Mouse (Mus musculus) cerebellum, adult 18-20 months (tissue): ENCODE results near the gene Uhrf1.

ENCODE experiments used
- DNase-seq, 2 experiments: peaks; one replicate each; pipeline ENCODE4 v3.0.0; 2021

Gene Uhrf1

DNA sequence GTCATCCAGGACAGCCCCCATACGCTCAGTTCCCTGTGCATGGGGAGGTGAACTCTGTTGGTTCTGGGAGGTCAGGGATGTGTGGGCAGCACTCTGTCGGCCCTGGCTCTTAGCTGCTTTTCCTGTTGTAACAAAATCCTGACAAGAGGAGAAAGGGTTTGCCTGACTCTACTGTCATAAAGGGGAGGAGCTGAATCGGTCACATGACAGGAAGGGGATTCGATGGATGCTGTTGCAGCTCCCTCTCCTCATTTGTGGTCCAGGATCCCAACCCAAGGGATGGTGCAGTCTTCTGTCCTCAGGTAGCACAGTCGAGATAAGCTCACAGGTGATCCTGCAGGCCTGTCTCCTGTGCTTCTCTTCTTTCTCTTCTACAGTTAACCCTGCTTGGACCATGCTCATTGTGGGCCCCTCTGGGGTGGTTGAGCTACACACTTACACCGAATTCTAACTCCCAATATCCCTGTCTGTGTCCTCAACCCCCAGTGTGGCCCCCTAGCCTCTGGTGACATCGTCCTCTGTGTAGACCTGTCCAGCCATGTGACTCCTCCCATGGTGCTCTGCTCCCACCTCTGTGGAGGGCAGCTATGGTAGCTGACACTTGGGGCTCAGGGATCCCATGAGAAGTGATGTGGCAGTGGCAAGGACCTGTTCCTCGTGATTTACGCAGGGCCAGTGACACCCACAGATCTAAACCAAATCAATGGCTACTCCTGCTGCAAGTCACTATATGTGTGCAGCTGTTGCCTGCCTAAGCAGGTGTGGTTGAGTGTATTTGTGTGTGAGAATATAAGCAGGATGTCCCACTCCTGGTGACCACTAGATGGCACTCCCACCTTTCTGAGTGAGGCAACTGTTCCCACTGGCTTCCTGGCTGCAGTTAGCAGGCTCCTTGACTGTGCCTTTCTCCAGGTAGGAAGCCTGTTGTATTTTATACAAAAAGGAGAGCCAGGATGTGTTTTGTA lies 54.1 kb downstream of the Uhrf1 start:
- peak; percentile 81 to 85 for DNase-seq

DNA sequence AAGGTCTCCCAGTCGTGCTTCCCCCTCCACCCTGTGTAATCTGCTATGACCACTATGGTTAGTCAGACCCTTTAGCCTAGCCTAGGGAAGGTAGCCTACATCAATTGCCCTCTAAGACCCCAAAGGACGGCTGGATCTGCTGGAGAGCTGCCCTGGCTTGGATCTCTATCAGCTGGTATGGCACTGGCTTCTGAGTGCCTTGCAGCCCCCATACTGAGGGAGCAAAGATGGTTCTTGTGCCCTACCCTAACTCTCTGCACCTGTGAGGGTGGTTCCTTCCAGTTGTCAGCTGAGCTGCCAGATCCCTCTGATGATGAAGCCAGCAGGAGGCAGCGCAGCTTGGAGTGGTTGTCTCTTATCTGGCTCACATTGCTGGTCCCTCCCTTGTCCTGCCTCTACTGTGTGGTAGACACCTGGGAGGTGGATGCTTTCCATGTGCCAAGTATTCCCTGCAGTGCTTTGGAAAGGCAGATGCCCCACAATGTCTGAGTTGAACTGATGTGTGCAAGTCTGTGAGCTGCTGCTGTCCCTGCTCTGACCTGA lies 56.1 kb downstream of the Uhrf1 start:
- peak in 1 of 2 experiments; percentile 36 for DNase-seq

DNA sequence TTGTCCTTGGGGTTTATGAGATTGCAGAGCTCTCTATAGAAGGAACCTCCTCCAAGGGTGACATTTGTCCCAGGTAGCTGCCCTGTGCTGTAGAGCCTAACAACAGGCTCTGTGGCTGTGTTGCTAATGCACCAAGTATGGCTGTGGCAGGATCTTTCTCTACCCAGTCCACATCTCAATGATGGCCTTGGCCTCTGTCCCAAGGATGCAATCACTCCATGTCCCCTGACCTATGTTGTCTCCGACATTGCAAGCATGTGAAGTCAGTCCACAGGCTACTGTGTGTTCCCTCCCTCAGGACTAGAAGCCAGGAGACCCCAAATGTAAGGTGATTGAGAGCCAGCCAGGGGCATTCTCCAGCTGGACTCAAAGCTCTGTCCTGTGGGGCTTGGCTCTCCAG lies 56.7 kb downstream of the Uhrf1 start:
- peak in 1 of 2 experiments; percentile 47 for DNase-seq

DNA sequence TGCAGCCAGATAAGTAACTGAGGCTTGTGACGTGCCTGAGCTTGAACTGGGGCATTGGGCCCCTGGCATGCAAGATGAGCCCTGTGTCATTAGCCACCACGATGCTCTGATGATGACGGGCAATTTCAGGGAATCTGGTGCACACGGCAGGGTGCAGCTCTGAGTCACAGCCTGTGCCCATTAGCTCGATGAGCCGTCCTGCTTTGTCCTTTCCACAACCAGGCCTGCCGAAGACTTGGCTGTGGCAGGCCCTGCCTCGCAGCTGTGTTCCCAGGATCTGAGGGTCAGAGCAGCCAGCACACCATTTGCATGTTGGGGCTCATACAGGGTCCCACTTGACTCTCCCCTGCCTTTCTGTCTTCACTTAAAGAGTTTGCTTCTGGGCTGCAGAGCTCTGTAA lies 57.3 kb downstream of the Uhrf1 start:
- peak; percentile 80 to 86 for DNase-seq

DNA sequence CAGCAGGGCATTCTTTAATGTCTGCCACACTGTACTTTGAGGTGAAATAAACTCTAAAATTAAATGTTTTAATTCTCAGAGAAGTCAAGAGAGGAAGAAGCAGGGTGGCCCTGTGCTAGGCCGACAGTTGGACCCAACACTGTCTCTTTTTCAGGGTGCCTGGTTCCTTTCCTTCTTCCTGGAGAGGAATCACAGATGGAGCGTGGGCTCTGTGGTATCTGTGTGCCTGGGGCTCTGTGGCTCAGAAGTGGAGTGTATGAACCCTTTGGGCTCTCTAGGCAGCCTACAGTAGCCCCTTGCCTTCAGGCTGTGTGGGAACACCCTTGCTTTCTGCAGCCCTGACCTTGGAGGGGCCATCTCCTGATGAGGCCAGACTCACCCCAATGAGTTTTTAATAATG lies 58.4 kb downstream of the Uhrf1 start:
- no peak for DNase-seq

DNA sequence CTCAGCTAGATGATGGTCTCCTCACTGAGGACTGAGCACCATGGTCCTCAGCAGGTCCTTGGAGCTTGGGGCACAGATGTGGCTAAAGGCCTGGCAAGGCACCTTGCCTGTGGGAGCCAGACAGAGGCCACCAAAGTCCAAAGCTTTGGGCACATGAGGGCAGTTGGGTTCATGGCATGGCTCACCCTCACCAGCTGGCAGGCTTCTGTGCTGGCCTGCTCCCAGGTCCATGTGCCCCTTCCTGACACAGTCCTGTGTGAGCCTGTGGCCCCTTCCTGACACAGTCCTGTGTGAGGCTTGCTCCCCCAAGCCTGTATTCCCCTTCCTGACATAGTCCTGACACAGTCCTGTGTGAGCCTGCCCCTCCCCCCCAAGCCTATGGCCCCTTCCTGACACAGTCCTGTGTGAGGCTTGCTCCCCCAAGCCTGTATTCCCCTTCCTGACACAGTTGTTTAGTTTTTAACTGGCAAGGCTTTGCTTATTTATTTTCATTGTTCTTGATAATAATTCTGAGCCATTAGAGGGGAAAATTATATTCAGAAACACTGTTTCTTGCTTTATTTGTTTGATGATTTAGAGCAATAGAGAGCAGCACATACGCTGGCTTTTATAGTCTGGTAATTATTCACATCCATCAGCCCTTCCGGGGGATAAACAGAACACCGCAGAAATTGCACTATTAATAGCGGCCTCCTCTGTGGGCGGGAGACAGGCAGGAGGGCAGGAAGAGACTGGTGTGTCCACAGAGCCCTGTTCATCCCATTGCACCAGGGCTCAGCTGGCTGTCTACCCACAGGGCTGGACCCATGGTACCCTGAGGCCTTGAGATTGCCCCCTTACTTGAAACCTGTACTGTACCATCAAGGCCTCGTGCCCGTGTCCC lies 62.9 kb downstream of the Uhrf1 start:
- peak; percentile 48 to 66 for DNase-seq

DNA sequence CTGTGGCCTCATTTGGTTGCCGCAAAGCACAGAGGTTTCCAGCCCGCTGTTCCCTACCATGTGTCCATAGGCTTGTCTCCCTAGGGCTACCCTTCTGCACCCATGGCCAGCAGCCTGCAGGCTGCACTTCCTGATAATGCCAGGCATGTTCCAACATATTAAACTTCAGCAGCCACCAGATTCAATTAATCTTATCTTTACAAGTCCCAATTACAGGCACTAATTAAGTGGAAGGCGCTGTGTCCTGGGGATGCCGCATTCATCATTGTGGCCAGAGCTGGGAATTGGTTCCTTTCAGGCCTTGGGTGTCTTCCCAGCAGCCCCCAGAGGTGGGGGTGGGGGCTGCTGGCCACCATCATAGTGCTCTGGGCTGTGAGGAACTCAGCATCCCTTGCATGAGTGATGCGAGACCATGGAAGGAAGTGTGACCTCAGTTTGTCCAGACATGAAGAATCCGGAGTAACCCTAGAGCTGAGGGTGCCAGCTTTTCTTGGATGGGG lies 65.2 kb downstream of the Uhrf1 start:
- DNase-seq: no peak

DNA sequence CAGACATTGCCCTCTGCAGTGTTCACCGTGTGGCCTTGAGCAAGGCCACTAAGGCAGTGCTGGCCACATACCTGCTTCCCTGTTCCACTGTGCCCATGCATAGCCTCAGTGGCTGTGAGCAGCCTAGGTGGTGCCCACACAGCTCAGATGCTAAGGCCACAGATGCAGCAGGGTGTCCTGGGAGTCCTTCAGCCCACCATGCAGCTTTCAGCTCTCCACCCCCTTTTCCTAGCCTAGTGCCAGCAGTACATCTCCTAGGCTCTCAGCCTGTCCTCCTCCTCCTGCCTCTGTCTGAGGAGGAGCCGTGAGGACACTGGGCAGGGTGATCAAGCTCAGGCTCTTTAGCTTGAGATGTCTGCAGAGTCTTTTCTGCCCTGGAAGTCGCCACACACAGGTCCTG lies 67.0 kb downstream of the Uhrf1 start:
- no peak for DNase-seq

DNA sequence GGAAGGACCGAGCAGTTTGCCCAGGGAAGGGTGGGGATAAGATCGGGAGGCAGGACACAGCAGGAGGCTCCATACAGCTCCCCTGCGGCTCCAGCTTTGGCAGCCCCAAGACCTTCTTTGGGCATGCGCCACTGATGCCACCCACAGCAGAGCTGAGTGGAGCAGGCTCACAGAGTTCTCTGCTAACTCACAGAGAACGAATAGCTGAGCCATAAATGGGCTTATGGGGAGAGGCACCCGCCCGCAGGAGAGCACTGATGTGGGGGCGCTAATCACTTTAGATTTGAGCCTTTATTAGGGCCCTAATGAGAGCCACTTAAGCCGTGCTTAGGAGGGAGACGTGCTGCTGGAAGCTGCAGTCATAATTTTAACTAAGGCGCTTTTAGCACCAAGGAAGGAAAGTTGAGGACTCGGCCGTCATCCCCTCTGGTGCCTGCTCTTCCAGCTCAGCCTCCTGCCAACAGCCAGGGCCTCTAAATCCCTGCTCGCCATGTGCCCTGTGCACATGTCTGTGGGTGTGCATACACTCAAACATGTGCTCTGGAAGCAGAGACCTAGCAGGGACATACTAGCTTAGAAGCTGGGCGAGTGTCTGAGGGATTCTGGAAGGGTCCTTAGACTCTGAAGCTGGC lies 68.0 kb downstream of the Uhrf1 start:
- DNase-seq: no peak

DNA sequence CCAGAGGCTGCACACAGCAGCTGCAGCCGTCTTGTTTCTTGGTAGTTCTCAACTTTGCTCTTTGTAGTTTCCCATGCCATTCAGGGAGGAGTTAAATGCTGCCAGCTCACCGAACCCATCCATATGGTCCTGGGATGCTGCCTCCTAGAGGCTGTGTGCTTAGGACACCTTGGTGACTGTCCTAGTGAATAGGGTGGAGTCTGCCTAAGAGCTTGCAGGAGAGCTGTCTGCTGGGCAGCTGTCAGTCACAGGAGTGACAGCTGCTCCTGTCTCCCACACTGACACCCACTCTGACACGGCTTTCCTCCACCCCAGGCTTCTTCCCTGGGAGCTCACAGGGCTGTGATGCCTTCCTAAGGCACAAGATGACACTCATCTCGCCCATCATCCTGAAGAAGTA lies 69.0 kb downstream of the Uhrf1 start:
- DNase-seq: no peak
